Mouse (Mus musculus): ENCODE results near the gene Cldn2.

Gene Cldn2

GRCm38 (mm10) chrX:139807391-139807790 is 6.8 kb downstream of the Cldn2 start:
- in situ Hi-C loops (cut with MboI, MseI), result no loop called here

- in situ Hi-C loops (cut with MboI, MseI), result no loop called here
Measured at GRCm38 (mm10) chrX:139808085-139808484, 7.5 kb downstream of the Cldn2 start.

DNA sequence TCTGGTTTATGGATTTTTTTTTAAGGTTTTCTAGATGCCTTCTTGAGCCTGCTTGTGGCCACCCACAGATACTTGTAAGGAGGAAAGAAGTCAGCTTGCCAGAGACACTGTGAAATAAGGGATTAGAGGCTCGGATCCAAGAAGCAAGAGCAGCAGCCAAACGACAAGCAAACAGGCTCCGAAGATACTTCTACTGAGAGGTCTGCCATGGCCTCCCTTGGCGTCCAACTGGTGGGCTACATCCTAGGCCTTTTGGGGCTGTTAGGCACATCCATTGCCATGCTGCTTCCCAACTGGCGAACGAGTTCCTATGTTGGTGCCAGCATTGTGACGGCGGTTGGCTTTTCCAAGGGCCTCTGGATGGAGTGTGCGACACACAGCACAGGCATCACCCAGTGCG is 7.9 kb downstream of the Cldn2 start:
- in situ Hi-C loops (cut with MboI, MseI), result no loop called here

- in situ Hi-C loops (cut with MboI, MseI), result no loop called here
Measured at GRCm38 (mm10) chrX:139812636-139813298, 12.1 kb downstream of the Cldn2 start.

GRCm38 (mm10) chrX:139813299-139814002 is 12.8 kb downstream of the Cldn2 start:
- in situ Hi-C loops (cut with MboI, MseI), result no loop called here

DNA sequence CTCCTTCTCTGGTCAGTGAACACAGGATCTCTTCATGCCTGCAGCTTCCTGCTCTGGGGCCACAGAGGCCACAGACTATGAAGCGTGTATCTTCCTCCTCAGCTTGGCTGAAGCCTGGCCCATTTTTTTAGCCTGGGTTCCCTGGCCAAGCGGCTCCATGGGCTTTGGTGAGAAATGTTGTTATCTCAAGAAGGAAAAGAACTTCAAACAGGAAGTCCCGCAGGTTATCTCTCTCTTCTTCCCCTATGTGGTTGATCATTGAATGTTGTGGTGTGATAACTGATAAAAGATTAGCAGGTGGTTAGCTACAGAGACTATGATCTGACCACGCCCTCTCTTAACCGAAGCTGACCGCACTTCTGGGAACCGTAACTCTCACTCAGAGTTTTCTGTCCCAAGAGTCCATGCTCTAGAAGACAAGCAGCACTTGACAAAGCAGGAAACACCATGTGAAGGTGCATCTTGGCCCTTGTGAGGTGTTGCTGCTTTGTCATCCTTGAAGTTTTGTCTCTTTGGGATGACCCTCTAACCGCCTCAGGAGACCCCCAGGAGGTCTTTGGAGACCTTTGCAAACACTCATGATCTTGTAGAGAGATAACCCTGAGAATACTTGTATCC is 13.5 kb downstream of the Cldn2 start:
- in situ Hi-C loops (cut with MboI, MseI), result no loop called here

- in situ Hi-C loops (cut with MboI, MseI), result no loop called here
Measured at GRCm38 (mm10) chrX:139815201-139815600, 14.6 kb downstream of the Cldn2 start.

DNA sequence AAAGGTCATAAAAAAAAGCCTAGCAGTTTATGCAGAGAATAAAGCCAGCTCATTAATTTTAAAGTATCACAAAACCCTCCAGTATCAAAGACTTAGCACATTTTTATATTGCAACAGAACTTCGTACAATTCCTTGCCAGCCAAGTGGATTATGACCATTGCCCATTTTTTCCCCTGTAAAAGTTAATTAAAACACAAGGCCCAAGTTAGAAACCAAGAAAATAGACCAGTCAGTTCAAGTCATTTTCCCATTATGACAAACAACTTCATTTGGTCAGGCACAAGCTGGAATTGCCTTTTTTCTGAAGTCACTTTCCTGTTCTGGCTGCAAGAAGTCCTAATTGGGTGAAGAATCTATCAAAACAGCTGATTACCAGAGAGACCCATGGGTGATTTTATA is 24.8 kb downstream of the Cldn2 start:
- in situ Hi-C loops (cut with MboI, MseI), result no loop called here

GRCm38 (mm10) chrX:139826926-139827325 is 26.3 kb downstream of the Cldn2 start:
- in situ Hi-C loops (cut with MboI, MseI), result no loop called here

DNA sequence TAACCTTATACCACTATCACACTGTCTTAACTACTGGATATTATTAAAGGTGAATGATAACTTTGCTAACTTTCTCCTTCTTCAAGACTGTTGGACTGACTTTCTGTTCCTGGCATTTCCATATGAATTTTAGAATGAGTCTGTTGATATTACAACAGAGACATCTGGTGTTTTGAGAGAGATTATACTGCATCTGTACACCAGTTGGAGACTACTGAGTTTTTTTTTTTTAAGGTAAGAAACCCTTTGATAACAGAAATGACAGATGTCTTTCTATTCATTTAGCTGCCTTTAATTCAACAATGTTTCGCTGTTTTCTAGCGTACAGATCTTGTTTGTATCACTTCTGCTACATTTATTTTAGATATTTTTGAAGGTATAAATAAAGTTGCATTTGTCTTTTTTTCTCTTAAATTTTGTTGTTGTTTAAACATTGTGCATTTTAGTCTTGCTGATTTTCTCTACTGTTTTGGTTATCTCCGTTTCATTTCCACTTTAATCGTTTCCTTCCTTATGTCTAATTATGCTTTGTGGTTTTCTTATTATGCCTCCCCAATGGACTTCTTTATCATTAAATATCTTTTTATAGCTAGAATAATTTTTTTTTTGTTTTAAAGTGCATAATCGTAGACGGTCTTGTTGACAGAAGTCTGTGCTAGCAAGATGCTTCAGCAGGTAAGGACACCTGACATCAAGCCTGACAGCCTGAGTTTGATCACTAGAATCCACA is 27.9 kb downstream of the Cldn2 start:
- in situ Hi-C loops (cut with MboI, MseI), result no loop called here

- in situ Hi-C loops (cut with MboI, MseI), result loop anchor here in 1 of 2 experiments (10.0 kb wide), 1 partner anchor 418 kb away; no protein-coding TSS in a partner anchor
Measured at GRCm38 (mm10) chrX:139832464-139832863, 31.8 kb downstream of the Cldn2 start.

- in situ Hi-C loops (cut with MboI, MseI), result loop anchor here (5.0 to 10.0 kb wide), 2 partner anchors 62 to 424 kb away; no protein-coding TSS in a partner anchor
Measured at GRCm38 (mm10) chrX:139839057-139839456, 38.4 kb downstream of the Cldn2 start.

DNA sequence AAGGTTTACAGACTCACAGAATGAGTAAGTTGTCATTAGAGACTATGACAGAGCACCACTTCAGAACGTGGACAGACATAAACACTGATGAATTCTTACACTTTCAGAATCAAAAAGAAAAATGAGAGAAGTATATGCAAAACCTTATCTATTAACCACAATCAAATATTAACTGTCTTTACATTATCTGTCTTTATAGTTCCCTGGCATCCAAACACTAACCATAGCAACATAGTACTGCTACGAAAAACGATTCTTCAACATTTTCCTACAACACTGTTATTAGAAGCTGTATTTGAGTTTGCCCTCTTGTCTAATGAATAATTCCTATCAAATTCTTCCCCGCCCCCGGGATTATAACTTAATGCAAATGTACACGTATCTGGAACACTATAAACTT is 40.5 kb downstream of the Cldn2 start:
- in situ Hi-C loops (cut with MboI, MseI), result no loop called here

DNA sequence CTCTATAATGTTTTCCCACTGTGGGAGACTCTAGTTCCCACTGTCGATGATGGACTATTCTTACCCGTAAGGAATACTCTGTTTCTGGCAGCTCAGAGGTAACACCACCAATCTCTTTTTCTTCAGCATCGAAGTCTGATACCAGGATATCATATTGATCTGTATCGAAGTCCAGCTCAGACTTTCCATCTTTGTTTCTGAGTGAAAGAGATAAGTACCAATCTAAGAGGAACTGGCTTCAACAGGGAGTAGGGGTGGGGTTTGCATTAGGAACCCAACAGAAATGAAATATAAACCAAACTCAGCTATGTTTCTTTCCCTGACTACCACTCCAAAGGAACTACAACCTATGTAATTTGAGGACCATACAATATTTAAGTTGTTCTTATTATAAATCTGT is 54.2 kb downstream of the Cldn2 start:
- in situ Hi-C loops (cut with MboI, MseI), result no loop called here

- in situ Hi-C loops (cut with MboI, MseI), result no loop called here
Measured at GRCm38 (mm10) chrX:139859402-139859801, 58.8 kb downstream of the Cldn2 start.

All from T-helper 17 cell (primary cell).